ENCODE assay signal across 13 mouse cellular contexts in genomic region chr15:6432411-6432810, GRCm38 (mm10). TPM values are rescaled to one million over a fixed set of nuclear protein-coding genes. Genes with fewer than 3 reads are reported as not detected.
DNase-seq lines count a peak whose midpoint lies in the region; ATAC-seq and TF ChIP-seq lines count a peak whose summit lies in the region.
"Had no signal": no experiment of that assay in that cellular context is flagged by ENCODE, and none has a peak within 500 bp of the region (broad histone marks: within the 10 kb centered on the region; RNA-seq: fewer than 3 reads in every experiment).

No protein-coding gene starts in this region.

- no peaks in the 10 kb centered on the region for H3K27me3 ChIP-seq in forebrain, postnatal 0 days (ENCODE audit: insufficient read depth, low read length)
- no peaks in the 10 kb centered on the region for H3K27me3 ChIP-seq in liver, embryonic 12.5 days (replicated peaks)
- H3K27me3 ChIP-seq: Patski had no signal

- H3K4me2 ChIP-seq in forebrain, postnatal 0 days (ENCODE audit: low read depth) = no peak overlapping the region
- no peak overlapping the region for H3K4me2 ChIP-seq in liver, embryonic 12.5 days

- peak; percentile 81 for ATAC-seq in forebrain, postnatal 0 days
- no peak for ATAC-seq in liver, embryonic 12.5 days
- ATAC-seq: Patski had no signal

- DNase-seq in adrenal gland, postnatal 10 days = peak; percentile 40
- no peak for DNase-seq in adrenal gland, adult 8-10 months
- peak; percentile 6 for DNase-seq in layer of hippocampus, adult 11-12 months (ENCODE audit: low spot score)
- no peak for DNase-seq in layer of hippocampus, postnatal 25 days (ENCODE audit: extremely low spot score in 1 of 2, low spot score in 1 of 2)
- peak; percentile 47 for DNase-seq in forebrain, postnatal 0 days
- DNase-seq in kidney, postnatal 25 days = peak; percentile 46 to 53
- DNase-seq in thymus, postnatal 10 days (ENCODE audit: low spot score in 2 of 2) = no peak

- no peak for TF ChIP-seq CTCF in forebrain, postnatal 0 days (IDR thresholded peaks at IDR 0.05; ENCODE audit: low read depth)

- WGBS in forebrain, postnatal 0 days = 50% methylated on average over 7 of the region's 7 CpGs
- 80% methylated on average over 7 of the region's 7 CpGs for WGBS in liver, embryonic 12.5 days (ENCODE audit: insufficient replicate concordance)

- H3K9me3 ChIP-seq in forebrain, postnatal 0 days (ENCODE audit: low read length) = no peaks in the 10 kb centered on the region
- 0 out of 2 replicates have a peak, but pooled peaks cover 4% of the 10 kb centered on the region for H3K9me3 ChIP-seq in liver, embryonic 12.5 days (replicated peaks)

- H3K4me1 ChIP-seq in forebrain, postnatal 0 days (ENCODE audit: insufficient read depth) = no peaks in the 10 kb centered on the region
- H3K4me1 ChIP-seq in liver, embryonic 12.5 days = no peaks in the 10 kb centered on the region

- H3K36me3 ChIP-seq in forebrain, postnatal 0 days (ENCODE audit: insufficient read depth) = no peaks in the 10 kb centered on the region; the same call in 1 of the 2 replicates
- 0 out of 2 replicates have a peak, but pooled peaks cover 6% of the 10 kb centered on the region for H3K36me3 ChIP-seq in liver, embryonic 12.5 days

- no peak overlapping the region for H3K9ac ChIP-seq in forebrain, postnatal 0 days
- no peak overlapping the region for H3K9ac ChIP-seq in liver, embryonic 12.5 days

- no peak overlapping the region for H3K4me3 ChIP-seq in forebrain, postnatal 0 days (ENCODE audit: low read depth, low read length)
- H3K4me3 ChIP-seq in liver, embryonic 12.5 days = no peak overlapping the region
- H3K4me3 ChIP-seq: myocyte had no signal

- H3K27ac ChIP-seq in forebrain, postnatal 0 days (ENCODE audit: low read depth, low read length) = no peak overlapping the region; the same call in 1 of the 2 replicates
- no peak overlapping the region for H3K27ac ChIP-seq in liver, embryonic 12.5 days

RNA-seq across cellular contexts. Expression of gene C9, which starts 12.7 kb away (rescaled TPM):
- total RNA-seq in adrenal gland, postnatal 10 days (2021) = 1 to 10 TPM; 2.5 to 3.0 TPM
- under 1 TPM in 1 of 4 experiments, not detected in 3; 0.46 TPM for total RNA-seq in adrenal gland, adult 8-10 months (2022)
- total RNA-seq in layer of hippocampus, postnatal 25 days (2021) = not detected
- not detected in 2 replicates for total RNA-seq in forebrain, postnatal 0 days (2014; rRNA removed)
- not detected in 2 replicates for polyA plus RNA-seq in forebrain, postnatal 0 days (2015; fragmentation: Nextera tagmentation; extraction: Ambion mirVana)
- polyA plus RNA-seq in liver, embryonic 12.5 days (2016; fragmentation: Nextera tagmentation; extraction: Ambion mirVana) = 0.10 and 0.25 TPM in 2 replicates
- polyA plus RNA-seq: cerebellum, adult 2 months; limb, embryonic 11.5 days; myocyte; Patski; testis, adult 2 months had no signal

Comparison
In these comparisons a context has a peak if more than half of its experiments do, and no peak if none do; other contexts are left out.
1. DNase-seq: peak in adrenal gland, postnatal 10 days (single experiment), layer of hippocampus, adult 11-12 months (single experiment), forebrain, postnatal 0 days (single experiment) and kidney, postnatal 25 days (2 of 2); none in adrenal gland, adult 8-10 months (single experiment), layer of hippocampus, postnatal 25 days (0 of 2) and thymus, postnatal 10 days (0 of 2).